Mouse (Mus musculus): ENCODE data around the gene Plpp7. TPM values are rescaled to one million over a fixed set of nuclear protein-coding genes. Genes with fewer than 3 reads are reported as not detected.

Plpp7 gene
- polyA plus RNA-seq (2014; fragmentation: Illumina TruSeq; extraction: RNeasy Lipid Tissue Mini Kit (QIAGEN cat#74804)) = 0.54 TPM

GRCm38 (mm10) chr2:32095351-32096121, at the start of gene Plpp7:
TSS of gene Plpp7 (plus strand) at chr2:32095528.

GRCm38 (mm10) chr2:32084111-32084871, 11.0 kb upstream of the Plpp7 start, which contains the start of gene Fam78a:
TSS of gene Fam78a (minus strand) at chr2:32084857.

GRCm38 (mm10) chr2:32150924-32151659, 55.8 kb downstream of the Plpp7 start, which contains the start of gene Prrc2b:
TSS of gene Prrc2b (plus strand) at chr2:32151082.

Other genes starting within 250 kb of the Plpp7 start
- not detected for gene Fibcd1, start 249.5 kb upstream of the Plpp7 start, polyA plus RNA-seq (2014; fragmentation: Illumina TruSeq; extraction: RNeasy Lipid Tissue Mini Kit (QIAGEN cat#74804))
- gene Lamc3, start 208.2 kb upstream of the Plpp7 start, polyA plus RNA-seq (2014; fragmentation: Illumina TruSeq; extraction: RNeasy Lipid Tissue Mini Kit (QIAGEN cat#74804)) = 1.1 TPM
- gene Aif1l, start 145.4 kb upstream of the Plpp7 start, polyA plus RNA-seq (2014; fragmentation: Illumina TruSeq; extraction: RNeasy Lipid Tissue Mini Kit (QIAGEN cat#74804)) = 31.5 TPM
- 82.4 TPM for gene Nup214, start 121.1 kb upstream of the Plpp7 start, polyA plus RNA-seq (2014; fragmentation: Illumina TruSeq; extraction: RNeasy Lipid Tissue Mini Kit (QIAGEN cat#74804))
- gene Fam78a, start 10.7 kb upstream of the Plpp7 start, polyA plus RNA-seq (2014; fragmentation: Illumina TruSeq; extraction: RNeasy Lipid Tissue Mini Kit (QIAGEN cat#74804)) = 4.8 TPM
- gene Prrc2b, start 55.6 kb downstream of the Plpp7 start, polyA plus RNA-seq (2014; fragmentation: Illumina TruSeq; extraction: RNeasy Lipid Tissue Mini Kit (QIAGEN cat#74804)) = 58.5 TPM
- 13.1 TPM for gene Pomt1, start 141.1 kb downstream of the Plpp7 start, polyA plus RNA-seq (2014; fragmentation: Illumina TruSeq; extraction: RNeasy Lipid Tissue Mini Kit (QIAGEN cat#74804))
- 22.8 TPM for gene Uck1, start 164.6 kb downstream of the Plpp7 start, polyA plus RNA-seq (2014; fragmentation: Illumina TruSeq; extraction: RNeasy Lipid Tissue Mini Kit (QIAGEN cat#74804))
- gene Golga2, start 191.9 kb downstream of the Plpp7 start, polyA plus RNA-seq (2014; fragmentation: Illumina TruSeq; extraction: RNeasy Lipid Tissue Mini Kit (QIAGEN cat#74804)) = 19.7 TPM
- 398 TPM for gene Swi5, start 192.5 kb downstream of the Plpp7 start, polyA plus RNA-seq (2014; fragmentation: Illumina TruSeq; extraction: RNeasy Lipid Tissue Mini Kit (QIAGEN cat#74804))

Data from ovary, adult 10 weeks (tissue).